Mouse (Mus musculus): ENCODE measurements around the gene Rere.

GRCm38 (mm10) chr4:150665806-150666205 lies 384.4 kb downstream of the Rere start:
- TF ChIP-seq CTCF (IDR thresholded peaks at IDR 0.05; ENCODE audit: control insufficient read depth, insufficient read depth, low read length) (no peak), POLR2A (IDR thresholded peaks at IDR 0.05; ENCODE audit: borderline replicate concordance, control insufficient read depth, low read depth, low read length) (no peak)

Measured in bone marrow, adult 2 months (tissue).